Mouse (Mus musculus) small intestine, adult 2 months (tissue): Measurements from ENCODE around the gene Wnt6.

Source experiments
- CTCF ChIP-seq: fragments of 200-500 bp; IDR thresholded peaks from 2 replicates; pipeline ENCODE4 v1.5.1; 2012; ENCODE audit warnings: low read depth, mild to moderate bottlenecking, control low read depth, inconsistent platforms, low read length, moderate library complexity, mixed read lengths; ENCODE audit not compliant: insufficient replicate concordance, insufficient read length; ENCODE audit errors: extremely low read depth
- POLR2A ChIP-seq: fragments of 200-500 bp; IDR thresholded peaks from 2 replicates; pipeline ENCODE4 v1.6.1; 2012; ENCODE audit warnings: low read depth, mild to moderate bottlenecking, control low read depth, inconsistent platforms, low read length, moderate library complexity

GRCm38 (mm10) chr1:74804211-74804870, 32.6 kb downstream of the Wnt6 start:
- TF ChIP-seq CTCF (no peak), POLR2A (no peak)
